Mouse (Mus musculus): ENCODE results near the gene Nrip2.
A peak's percentile ranks its signal among the peaks of the same experiment; 100 is the strongest.
"Not testable (repeated sequence)": the region's sequence is repeated elsewhere in the genome, so short reads cannot be mapped to it uniquely, and the experiment has no call there.

The Nrip2 gene

DNA sequence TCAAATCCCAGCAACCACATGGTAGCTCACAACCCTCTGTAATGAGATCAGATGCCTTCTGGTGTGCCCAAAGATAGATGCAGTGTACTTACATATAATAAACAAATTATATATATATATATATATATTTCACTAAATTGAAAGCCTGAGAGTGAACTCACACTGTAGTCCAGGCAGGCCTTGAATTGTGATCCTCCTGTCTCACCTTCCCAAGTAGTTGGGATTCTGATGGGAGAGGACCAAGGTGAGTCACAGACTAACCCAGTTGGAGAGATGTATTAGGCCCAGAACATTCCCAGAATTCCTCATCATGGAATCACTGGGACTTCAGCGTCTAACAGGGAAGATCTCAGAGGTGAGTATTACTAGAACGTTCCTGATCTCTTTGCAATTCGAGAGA, at the start of gene Nrip2:
Gene Nrip2, plus strand, starts transcription at position 301 of the 400 bp plus-strand sequence.
- no peak for DNase-seq (ENCODE audit: low read depth, low spot score)

DNA sequence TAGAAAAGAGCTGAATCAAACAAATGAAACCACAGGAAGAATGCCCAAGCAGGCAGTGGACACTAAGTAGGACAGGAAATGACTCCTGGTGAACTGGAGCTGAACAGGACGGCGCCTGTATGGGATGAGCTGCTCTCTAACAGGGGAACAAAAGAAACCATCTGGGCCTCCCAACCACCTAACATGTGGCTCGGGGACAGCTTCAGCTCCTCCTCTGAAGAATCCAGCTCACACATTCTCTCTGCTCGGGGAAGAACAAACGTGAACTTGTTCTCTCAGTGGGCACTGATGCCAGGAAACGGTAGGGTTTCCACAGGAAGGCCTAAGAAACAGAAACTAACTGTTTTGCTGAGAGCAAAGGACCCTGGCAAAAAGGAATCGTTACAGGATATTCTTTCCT, 49.4 kb upstream of the Nrip2 start:
- no peak for DNase-seq (ENCODE audit: low read depth, low spot score)

DNA sequence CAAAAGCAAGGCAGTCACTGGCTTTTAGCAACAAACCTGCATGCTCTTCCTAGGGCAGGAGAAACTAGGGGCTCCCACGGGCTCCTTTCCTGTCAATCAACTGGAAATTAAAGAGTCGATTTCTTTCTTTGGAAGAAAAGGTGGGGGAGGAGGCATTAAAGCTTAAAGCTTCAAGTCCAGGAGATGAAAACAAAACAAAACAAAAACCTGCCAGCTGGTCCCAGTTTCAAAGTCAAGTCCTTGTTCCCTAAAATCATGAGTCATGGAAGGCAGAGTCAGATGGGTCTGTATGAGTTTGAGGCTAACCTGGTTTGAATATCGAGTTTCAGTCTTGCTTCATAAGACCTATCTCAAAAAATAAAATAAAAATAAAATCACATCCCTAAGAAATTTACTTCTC, 45.0 kb upstream of the Nrip2 start:
- DNase-seq (ENCODE audit: low read depth, low spot score) = no peak

DNA sequence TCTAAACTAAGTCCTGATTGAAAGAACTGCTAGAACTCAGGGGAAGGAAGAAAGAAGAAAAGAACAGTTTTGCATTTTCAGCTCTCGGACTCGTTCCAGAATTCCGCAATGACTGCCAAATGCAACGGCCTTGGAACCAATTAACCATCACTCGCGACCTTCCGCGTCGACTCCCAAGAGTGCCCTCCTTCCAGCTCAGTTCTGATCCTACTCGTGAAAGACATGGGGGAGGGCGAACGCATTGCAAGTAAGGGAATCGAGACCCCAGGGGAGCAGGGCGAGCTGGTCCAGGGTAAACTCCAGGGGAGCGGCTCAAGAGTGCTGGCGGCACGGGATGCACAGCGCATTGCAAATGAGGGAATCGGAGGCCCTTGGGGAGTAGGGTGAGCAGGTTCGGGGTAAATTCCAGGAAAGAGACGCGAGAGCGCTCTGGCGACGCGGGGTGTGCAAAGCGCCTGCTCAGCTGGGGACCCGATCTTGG, 43.9 kb upstream of the Nrip2 start:
- DNase-seq (ENCODE audit: low read depth, low spot score) = no peak

DNA sequence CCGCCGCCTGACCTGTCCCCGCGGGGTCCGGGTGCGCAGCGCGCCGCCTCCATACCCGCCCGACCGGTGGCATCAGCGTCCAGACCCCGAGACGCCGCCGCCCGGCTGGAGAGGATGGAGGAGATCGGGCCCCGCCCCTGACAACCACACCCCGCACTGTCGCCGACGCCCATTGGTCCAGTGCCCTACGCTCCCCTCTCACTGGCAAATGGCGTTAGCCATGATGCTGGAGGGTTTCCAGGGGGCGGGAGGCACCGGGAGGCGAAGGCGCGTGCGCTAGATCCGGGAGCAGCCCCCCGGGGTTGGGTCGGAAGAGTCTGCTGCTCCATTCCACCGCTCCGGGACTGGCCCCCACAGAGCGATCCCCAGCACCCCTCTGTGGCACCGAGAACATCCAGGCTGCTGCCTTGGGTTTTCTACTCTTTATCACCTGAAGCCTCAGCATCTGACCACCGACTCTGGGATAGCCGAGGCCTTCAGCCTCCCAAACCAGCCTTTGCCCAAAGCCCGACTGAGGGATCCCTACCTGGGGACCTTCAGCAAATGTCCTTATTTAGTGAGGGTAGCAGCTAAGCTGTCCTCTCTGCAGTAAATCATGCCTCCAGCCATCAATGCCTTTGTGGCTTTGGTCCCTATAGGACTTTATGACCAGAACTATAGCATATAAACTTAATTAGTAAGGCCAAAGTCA, 43.2 kb upstream of the Nrip2 start, which contains the start of gene Tulp3:
Gene Tulp3, minus strand, starts transcription at position 126 of the 691 bp plus-strand sequence.
- peak; percentile 93 for DNase-seq (ENCODE audit: low read depth, low spot score)

DNA sequence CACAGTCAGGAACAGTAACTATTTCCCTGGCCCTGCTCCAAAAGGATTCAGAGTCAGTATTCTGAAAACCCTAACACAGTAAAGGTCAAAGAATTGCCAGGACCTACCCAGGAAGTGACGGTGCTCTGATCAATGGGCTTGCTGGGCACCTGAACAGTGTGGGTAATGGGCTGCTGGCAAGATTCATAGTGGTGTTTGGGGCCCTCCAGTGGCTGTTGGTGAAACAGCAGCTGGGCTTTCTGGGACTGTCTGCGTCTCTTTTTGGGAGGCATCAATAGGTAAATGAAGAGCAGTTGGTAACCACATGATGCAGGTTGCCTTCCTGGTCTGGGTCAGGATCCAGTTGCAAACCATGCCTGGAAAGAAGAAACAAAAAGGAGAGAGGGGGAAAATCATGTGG, 40.1 kb upstream of the Nrip2 start:
- DNase-seq (ENCODE audit: low read depth, low spot score) = peak; percentile 22

DNA sequence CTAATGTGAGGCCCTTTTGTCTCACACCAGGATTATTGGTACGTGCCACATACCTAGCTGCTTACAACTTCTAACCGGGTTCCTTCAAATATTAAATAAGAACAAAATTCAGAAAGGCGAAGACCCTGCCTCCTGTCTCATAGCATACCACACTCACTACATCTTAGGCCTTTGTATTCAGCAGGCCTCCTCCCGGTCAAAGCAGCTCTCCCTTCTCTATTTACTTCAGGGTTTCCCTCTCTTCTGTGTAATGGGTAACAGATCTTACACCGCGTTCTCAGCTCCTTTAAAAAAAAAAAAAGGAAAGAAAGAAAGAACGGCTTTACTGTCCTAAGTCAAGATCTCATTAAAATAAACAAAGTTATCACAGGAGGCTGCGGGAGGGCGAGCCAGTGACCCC, 37.2 kb upstream of the Nrip2 start:
- no peak for DNase-seq (ENCODE audit: low read depth, low spot score)

DNA sequence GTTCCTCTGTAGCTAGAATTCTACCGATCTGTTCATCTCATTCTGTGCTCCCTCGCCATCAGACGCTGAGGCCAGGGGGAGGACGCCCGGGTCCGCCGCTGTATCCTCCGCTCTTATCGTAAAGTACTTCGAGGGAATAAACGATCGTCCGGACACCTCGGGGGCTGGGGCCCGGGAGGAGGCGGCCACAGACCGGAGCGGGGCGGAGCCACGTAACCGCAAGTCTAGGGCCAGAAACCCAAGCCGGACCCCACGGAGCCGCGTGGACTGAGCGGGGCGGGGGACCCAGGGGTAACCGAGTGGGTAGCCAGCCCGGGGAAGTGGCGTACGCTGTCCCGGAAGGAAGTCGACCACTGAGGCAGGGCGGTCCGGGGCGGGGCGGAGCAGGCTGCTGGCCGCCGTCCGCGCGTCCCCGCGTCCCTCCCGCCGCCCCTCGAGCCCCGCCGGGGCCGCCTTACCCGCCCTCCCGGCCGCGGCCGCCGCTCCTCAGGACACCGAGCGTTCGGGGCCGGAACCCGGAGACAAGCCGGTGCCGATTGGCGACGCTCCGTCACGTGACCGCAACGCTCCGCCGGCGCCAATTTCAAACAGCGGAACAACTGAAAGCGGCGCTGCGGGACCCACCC, 36.6 kb upstream of the Nrip2 start, which contains the start of the genes Rhno1 and Foxm1:
Gene Rhno1, minus strand, starts transcription at position 531 of the 626 bp plus-strand sequence.
Gene Foxm1, plus strand, starts transcription at position 587 of the 626 bp plus-strand sequence.
- peak; percentile 66 for DNase-seq (ENCODE audit: low read depth, low spot score)

DNA sequence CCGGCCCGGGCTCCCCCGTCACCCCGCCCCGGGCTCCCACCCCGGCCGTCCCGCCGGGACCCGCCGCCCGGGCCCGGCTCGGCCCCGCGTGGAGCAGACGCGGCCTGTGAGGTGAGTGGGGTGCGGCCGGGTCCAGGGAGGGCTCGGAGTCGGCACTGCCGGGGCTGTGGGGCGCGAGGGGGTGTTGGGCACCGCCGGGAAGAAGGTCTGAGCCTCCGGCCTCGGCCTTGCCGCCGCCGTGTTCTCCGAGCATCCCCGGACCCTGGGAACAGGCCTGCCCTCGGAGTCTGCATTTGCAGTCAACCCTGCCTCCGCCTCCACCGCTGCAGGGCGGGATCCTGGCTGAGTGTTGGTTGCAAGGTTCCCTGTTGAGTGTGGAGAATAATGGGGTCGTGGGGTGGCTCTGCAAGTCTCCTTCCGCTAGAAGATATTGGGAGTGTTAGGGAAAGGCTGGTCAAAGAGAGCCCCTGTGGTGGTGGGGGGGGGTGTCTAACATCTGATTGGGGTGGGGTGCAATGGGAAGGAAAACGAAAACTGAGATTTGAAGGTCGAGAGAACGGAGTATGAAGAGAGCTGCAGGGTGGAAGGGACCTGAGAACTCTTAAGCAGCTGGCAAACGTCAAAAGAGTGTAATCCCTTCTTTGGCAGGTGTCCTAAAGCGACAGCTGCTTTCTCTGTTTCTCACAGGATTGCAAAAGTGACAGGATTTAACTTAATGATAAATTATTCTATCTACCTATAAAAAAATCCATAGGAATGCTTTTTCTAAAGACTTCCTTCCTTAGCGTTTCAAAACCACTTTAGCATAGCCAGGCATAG, 35.9 kb upstream of the Nrip2 start:
- no peak for DNase-seq (ENCODE audit: low read depth, low spot score)

DNA sequence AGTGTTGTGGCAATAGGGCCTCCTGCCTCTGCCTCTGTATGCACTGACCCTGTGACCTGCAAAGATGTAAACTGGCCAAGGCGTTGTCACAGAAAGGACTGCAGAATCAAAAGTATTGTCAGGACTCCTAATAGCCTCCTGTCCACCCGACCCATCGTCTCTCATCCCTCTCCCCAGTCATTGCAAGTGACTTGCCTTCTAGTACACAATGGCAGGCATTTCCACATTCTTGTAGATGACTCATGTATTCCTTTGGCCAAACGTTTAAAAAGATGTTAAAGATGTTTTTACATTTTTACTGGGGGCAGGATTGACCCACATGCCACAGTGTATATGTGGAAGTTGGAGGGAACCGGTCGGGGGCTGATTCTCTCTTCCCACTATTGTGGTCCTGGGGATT, 34.4 kb upstream of the Nrip2 start:
- DNase-seq (ENCODE audit: low read depth, low spot score) = no peak

DNA sequence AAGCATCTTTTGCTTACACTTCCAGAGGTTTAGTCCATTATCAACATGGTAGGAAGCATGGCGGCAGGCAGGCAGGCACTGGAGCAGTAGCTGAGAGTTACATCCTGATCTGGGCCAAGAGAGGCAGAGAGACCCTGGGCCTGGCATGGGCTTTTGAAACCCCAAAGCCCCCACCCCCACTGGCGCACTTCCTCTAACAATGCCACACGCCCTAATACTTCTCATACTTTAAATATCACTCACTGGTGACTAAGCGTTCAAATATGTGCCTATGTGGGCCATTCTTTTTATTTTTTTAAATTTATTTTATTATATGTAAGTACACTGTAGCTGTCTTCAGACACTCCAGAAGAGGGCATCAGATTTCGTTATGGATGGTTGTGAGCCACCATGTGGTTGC, 32.6 kb upstream of the Nrip2 start:
- DNase-seq (ENCODE audit: low read depth, low spot score) = no peak

DNA sequence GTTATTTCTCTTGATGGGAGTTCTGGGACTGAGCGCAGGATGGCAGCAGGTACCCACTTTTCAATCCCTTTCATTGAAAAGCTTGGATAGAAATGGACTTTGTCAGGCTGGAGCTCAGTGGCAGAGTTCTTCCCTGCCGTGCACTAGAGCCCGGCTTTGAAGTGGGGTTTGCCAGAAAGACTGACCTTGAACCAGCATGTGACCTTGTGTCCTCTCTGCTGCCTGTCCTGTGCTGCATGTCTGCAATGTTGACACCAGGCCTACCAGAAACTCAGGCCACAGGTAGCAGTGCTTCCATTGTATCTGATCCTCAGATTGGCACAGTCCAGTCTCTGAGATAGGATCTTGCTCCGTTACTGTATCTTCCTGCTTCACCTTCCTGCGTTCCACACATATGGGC, 29.1 kb upstream of the Nrip2 start:
- DNase-seq (ENCODE audit: low read depth, low spot score) = no peak

DNA sequence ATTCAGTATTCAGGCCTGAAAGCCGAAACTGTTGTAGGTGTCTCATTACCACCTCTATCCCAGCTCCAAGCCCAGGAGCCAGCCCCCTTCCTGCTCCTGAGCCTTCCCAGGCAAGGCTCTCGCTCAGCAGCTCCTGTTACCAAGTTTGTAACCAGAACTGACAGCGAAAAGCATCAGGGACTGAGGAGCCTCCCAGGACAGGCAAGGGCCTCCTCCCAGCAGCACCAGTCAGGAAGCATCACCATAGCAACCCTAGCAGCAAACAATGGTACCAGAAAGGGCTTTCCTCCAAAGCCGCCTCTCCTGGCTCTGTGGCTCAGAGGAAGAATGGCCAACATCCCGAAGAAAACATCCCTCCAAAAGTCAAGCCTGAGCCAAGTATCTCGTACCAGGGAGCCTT, 23.9 kb upstream of the Nrip2 start, which contains the start of the genes Tex52 and Gm44596:
Gene Tex52, plus strand, starts transcription at position 265 of the 400 bp plus-strand sequence.
Gene Gm44596, plus strand, starts transcription at position 312 of the 400 bp plus-strand sequence.
- DNase-seq (ENCODE audit: low read depth, low spot score) = peak; percentile 23

DNA sequence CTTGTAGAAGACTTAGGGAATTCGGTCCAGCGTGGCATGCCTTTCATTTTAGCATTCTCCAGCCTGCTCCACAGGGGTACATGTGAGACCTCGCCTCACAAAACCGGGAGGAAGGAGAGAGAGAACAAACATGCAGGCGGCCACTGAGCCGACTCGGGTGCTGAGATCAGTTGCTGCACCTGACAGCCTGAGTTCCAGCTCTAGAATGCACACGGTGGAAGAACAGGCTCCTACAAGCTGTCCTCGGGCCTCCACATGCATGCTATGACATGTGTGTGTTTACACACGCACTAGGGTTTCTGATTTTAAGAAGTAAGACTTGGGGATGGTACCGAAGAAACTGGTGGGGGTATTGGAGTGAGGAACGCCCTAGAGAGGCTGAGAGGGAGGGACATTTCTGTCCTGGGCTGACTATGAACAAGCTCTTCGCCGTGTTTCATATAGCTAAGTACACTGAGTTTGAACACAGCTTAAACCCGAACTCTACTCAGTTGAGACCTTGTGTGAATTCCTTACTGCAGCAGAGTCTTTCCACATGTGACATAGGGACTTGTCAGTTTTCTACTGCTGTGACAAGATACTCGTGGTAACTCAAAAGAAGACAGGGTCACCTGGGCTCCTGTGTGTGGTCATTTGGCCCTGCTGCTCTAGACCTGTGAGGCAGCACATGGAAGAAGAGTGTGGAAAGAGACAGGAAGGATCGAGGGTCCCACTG, 22.6 kb upstream of the Nrip2 start:
- no peak for DNase-seq (ENCODE audit: low read depth, low spot score)

DNA sequence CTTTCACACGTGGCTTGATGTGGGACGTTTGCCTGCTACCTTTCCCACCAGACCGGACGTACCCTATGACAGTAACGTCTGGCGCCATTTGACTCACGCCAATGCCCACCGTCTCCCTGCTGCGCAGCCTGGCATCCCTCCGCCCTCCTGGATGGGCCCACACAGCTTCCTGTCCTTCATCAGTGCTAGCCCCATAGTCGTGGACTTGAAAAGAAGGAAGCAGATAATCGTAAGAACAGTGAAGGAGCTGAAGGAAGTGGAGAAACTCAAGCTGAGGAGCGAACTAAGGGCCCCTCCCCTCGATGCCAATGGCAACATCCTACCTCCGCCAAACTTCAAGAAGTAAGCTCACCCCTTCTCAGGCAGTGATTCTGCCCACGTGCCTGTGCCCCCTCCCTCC, 19.5 kb upstream of the Nrip2 start:
- no peak for DNase-seq (ENCODE audit: low read depth, low spot score)

DNA sequence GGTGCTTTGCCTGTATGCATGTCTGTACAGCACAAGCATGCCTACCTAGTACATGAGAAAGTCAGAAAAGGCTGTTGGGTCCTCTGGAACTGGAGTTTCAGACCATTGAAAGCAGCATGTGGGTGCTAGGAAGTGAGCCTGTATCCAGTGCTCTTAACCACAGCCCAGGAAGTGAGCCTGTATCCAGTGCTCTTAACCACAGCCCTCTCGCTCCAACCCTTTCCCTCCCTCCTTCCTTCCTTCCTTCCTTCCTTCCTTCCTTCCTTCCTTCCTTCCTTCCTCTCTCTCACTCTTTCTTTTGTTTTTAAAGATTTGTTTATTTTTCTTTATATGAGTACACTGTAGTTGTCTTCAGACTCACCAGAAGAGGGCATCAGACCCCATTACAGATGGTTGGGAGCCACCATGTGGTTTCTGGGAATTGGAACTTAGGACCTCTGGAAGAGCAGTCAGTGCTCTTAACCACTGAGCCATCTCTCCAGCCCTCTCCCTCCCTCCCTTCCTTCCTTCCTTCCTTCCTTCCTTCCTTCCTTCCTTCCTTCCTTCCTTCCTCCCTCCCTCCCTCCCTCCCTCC, 18.4 kb upstream of the Nrip2 start:
- not testable (repeated sequence) for DNase-seq (ENCODE audit: low read depth, low spot score)

DNA sequence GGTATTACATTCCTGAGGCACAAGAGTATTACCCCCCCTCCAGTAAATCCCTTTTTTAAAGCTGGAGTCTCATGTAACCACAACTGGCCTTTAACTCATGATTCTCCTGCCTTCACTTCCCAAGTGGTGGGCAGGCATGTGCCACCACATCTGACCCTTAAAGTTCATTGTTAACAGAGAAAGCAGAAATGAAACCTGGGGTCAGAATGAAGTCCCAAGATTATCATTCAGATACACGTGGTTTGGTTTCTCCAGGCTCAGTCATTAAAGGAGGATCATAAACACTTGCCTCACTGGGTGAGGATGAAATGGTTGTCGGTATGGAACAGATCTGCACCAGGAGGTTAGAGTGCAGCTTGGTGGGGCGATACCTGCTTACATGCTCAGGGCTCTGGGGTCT, 17.8 kb upstream of the Nrip2 start:
- DNase-seq (ENCODE audit: low read depth, low spot score) = no peak

DNA sequence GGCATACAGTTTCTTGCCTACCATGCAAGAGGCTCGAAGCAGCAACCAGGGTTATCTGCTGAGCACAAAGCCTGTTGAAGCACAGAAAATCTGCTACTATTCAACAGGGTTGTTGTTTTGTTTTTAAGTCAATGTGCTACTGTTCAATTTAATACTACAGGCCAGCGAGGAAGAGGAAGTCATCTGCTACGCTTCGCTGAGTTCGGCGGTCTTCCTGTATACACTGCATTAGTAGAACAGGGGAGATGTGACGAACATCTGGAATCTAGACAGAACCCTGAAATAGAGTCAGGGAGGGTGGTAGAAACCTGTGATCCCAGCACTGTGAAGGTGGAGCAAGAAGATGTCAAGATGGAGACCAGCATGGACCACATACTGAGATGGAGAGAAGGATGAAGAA, 15.3 kb upstream of the Nrip2 start:
- no peak for DNase-seq (ENCODE audit: low read depth, low spot score)

DNA sequence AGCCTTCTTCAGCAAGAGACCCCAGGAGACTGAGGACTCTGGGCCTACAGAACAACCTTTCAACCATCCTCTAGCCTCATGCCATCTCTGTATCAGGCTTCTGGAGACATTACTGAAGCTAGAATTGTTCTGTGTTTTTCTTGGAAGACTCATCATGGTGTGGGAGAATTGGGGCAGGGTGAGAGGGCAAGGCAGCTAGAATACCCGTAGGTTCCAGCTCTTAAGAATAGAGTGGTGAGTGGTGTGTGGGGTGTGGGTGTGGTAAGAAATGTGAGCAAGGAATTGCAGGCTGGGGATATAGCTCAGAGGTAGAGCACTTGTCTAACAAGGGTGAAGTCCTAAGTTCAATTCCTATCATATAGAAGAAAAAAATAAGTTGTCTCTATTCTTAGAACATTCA, 14.1 kb upstream of the Nrip2 start:
- DNase-seq (ENCODE audit: low read depth, low spot score) = no peak

DNA sequence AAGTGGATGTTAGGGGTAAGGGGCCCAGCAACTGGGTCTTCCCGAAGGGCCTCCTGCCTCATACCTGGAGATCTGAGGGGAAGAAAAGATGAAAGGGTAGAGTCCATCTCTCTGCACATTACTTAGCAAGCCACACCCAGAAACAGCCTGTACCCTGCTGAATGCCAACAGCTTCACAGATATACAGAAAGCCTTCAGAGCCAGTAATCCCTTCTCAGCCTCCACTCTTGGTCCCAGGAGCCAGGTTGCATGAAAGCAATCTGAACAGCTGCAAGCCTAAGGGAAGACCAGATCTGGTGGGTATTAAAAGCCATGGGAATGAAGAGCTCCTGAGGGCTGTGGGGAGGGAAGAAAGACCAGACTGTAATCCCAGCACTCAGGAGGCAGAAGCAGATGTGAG, 9.9 kb upstream of the Nrip2 start:
- no peak for DNase-seq (ENCODE audit: low read depth, low spot score)

DNA sequence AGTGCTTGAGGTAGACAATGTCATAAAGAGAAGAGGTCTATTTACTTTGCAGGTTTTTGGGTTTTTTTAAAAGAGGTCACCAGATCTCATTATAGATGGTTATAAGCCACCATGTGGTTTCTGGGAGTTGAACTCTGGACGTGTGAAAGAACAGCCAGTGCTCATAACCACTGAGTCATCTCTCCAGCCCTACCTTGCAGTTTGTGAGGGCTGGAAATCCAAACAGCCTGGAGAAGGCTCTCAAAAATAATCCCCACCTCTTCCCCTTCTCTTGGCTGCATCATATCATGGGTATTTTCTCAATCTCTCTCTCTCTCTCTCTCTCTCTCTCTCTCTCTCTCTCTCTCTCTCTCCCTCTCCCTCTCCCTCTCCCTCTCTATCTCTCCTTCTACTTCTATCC, 8.4 kb upstream of the Nrip2 start:
- DNase-seq (ENCODE audit: low read depth, low spot score) = no peak
